Mouse (Mus musculus): Measurements from ENCODE around the gene Lrig2.

Lrig2 gene

GRCm38 (mm10) chr3:104511538-104512423 lies at the start of gene Lrig2:
Lrig2 (minus strand) TSS chr3:104511918.
- under 1% methylated on average over 71 of the region's 71 CpGs for WGBS

DNA sequence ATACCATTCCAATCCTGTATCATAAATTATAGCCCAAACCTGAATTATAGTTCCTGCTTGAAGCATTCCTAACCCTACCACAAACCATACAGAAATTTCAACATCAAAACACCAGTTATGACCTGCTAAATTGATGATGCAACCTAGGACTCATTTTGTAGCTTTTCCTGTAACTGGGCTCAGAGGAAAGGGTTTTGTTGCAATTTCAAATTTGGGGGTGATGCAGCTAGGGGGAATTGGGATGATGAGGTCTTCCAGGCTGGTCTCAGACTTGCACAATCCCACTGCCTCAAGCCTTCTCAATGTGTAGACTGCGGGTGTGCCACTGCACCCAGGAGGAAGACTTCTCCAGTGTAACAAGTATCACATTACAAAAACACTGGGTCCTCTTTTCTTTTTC lies 44.9 kb upstream of the Lrig2 start:
- 95% methylated on average over 1 of the region's 1 CpGs for WGBS

- 72% methylated on average over 3 of the region's 3 CpGs for WGBS
These were observed 38.9 kb upstream of the Lrig2 start for GRCm38 (mm10) chr3:104550594-104550993.

GRCm38 (mm10) chr3:104548367-104549087 lies 36.8 kb upstream of the Lrig2 start:
- 79% methylated on average over 15 of the region's 15 CpGs for WGBS

DNA sequence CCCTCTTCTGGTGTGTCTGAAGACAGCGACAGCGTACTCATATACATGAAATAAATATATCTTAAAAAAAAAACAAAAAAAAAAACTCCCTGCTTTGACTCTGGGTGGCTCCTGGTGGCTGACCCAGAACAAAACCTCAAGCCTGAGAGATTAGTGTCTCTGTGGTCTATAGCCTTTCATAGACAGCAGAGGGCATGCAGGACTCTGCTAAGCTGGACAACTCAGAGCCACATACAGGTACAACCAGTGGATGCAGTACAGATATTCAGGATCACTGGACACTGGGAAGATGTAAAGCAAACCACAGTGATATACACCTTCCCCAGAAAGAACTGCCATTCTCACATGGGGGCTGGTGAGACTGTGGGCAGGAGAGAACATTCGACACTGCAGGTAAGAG lies 32.1 kb upstream of the Lrig2 start:
- 92% methylated on average over 3 of the region's 3 CpGs for WGBS

DNA sequence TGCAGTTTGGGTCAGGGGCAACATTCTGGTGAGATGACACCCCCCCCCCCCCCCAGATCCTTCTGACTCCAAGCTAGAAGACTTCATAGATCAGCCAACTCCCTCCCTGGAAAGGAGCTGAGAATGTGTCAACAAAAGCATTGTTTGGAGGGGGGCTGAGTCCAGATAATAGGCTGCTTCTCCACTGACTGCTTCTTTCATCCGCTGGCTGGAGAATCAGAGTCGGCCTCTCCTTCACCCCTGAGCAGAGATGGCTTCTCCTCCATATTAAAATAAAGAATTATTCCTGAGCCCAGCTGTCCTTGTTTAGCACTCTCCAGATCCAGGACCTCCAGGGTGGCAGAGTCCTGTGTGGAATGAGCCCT lies 30.3 kb upstream of the Lrig2 start:
- WGBS = 52% methylated on average over 2 of the region's 2 CpGs

- 29% methylated on average over 21 of the region's 21 CpGs for WGBS
These were observed 29.7 kb upstream of the Lrig2 start for GRCm38 (mm10) chr3:104541139-104542064.

DNA sequence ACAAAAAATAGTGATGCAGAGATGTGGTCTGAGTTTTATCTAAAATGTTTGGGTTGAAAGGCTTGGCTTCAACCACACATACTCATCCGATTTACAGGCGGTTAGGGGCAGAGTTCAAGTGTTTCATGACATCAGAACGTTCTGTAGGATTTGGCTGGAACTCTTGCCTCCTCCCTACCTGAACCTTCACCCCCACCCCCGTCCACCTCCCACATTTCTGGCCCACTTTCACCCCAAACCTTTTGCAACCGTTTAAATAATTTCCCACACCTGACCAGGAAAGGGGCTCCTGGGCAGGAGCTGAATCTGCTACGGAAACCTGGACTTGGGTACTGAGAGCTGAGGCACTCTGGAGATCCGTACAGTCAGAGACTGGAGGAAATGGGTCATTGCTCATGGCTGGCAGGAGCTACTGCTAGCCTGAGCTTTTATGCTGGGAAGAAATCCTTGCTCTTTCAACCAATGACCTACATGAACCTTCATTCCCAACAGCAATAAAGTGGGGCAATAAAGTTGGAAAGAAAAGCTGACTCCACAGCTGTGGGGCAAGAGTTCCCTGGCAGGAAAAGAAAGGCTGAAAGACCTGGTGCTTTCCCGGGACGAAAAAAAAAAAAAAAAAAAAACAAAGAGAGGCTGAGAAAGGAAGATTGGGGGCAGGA lies 28.9 kb upstream of the Lrig2 start:
- 64% methylated on average over 9 of the region's 9 CpGs for WGBS

DNA sequence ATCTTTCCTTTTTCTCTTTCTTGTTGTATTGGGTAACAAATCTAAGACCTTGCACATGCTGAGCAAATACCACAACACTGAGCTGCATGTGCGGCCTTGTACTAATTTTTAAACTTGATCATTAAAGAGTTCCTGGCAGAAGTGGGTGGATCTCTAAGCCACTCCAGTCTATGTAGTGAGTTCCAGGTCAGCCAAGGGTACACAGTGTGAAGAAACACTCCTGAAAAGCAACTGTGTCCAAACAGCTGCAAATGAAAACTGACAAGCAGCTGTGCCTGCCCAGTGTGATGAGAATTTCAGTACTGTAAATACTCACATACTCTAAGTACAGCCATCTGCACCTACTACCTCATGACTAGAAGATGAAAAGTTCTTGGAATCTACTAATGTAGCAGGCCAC lies 21.5 kb upstream of the Lrig2 start:
- WGBS = 97% methylated on average over 1 of the region's 1 CpGs

- WGBS = 87% methylated on average over 4 of the region's 4 CpGs
These were observed 14.6 kb upstream of the Lrig2 start for GRCm38 (mm10) chr3:104526115-104526882.

DNA sequence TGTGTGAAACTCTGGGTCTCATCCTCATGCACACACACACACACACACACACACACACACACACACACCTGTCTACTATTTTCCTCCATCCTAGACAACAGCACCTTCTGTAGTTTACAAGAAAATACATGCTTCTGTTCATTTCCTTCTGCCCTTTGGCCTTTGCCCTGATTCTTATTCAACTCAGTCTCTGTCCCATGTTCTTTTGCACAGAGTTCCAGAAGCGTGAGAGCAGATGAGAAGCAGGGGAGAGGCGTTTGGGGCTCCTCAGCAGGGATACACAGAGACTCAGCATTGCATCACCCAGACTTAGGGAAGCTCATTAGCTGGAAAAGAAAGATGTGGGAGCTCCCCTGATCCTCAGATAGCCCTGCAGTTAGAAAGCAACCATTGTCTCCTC lies 13.8 kb upstream of the Lrig2 start:
- WGBS = 73% methylated on average over 2 of the region's 2 CpGs

- WGBS = 87% methylated on average over 1 of the region's 1 CpGs
These were observed 13.3 kb upstream of the Lrig2 start for GRCm38 (mm10) chr3:104525029-104525428.

- 62% methylated on average over 4 of the region's 4 CpGs for WGBS
These were observed 11.7 kb upstream of the Lrig2 start for GRCm38 (mm10) chr3:104523333-104523871.

DNA sequence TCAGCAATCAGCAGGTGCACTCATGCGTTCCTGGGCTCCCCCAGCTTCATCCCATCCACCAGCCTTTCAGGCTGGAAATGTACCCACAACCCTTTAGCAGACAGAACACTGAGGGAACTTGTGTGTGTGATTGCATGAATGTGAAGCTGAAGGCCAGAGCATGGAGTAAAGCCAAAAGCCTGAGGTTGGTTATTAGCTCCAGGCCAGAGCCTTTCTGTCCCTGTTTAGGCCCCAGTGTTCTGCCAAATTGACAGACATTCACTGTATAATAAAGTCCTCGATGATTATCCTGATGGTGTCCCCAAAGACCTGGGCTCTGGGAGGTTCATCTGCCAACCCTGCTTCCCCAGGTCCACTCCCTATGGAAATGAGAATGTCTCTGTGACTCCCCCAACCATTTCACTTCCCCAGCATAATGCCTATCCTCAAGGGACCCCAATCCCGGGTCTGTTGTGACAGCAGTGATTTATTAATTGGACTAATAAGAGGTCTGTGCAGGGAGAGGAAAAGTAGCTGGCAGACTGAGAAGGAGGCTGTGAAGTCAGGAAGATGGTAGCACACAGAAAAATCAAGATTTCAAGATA lies 9.7 kb upstream of the Lrig2 start:
- 49% methylated on average over 3 of the region's 3 CpGs for WGBS

- 49% methylated on average over 3 of the region's 3 CpGs for WGBS
These were observed 8.8 kb upstream of the Lrig2 start for GRCm38 (mm10) chr3:104520471-104520870.

GRCm38 (mm10) chr3:104518931-104519330 lies 7.2 kb upstream of the Lrig2 start:
- WGBS = 71% methylated on average over 6 of the region's 6 CpGs

GRCm38 (mm10) chr3:104518411-104518810 lies 6.7 kb upstream of the Lrig2 start:
- 89% methylated on average over 3 of the region's 3 CpGs for WGBS

GRCm38 (mm10) chr3:104517161-104517560 lies 5.4 kb upstream of the Lrig2 start:
- 93% methylated on average over 5 of the region's 5 CpGs for WGBS

DNA sequence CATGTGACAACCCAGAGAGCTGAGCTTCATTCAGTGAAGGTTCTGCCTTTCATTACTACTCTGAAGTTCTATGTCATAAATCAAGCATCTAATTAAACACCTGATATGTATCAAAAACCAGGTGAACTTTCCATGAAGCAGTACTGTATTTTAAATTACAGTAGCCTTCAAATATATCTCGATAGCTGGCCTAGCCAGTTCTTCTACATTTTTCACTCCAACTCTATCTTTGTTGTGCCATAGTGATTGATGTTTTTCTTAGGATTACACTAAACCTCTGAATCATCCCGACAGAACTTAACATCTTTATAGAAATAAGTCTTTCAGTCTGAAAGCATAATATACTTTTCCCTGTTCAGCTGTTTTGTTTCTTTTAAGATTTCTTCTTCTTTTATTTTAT lies 2.8 kb upstream of the Lrig2 start:
- 81% methylated on average over 2 of the region's 2 CpGs for WGBS

GRCm38 (mm10) chr3:104512424-104512748 lies 668 bp upstream of the Lrig2 start:
- WGBS = 24% methylated on average over 5 of the region's 5 CpGs
